Mouse (Mus musculus): ENCODE measurements around the gene Slc34a2. TPM values are rescaled to one million over a fixed set of nuclear protein-coding genes. Genes with fewer than 3 reads are reported as not detected.

Slc34a2 gene
- total RNA-seq (2021), result not detected

DNA sequence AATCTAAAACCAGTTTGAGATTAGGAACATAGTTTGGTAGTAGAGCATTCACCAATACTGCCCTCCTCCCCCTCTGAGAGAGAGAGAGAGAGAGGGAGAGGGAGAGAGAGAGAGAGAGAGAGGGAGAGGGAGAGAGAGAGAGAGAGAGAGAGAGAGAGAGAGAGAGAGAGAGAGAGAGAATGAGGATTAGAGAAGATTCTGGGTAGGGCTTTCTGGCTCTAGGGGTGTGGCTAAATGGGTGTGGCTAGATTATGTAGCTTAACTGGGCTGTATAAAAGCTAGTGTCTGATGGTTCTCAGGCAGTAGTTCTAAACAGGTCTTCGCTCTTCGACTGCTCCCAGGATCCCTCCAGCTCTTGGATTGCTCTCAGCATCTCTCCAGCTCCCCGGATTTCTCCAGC, at the start of gene Slc34a2:
Gene Slc34a2, plus strand, starts transcription at position 301 of the 400 bp plus-strand sequence.
- no peak for DNase-seq
- intact Hi-C loops (cut with DNase I), result no loop called here

DNA sequence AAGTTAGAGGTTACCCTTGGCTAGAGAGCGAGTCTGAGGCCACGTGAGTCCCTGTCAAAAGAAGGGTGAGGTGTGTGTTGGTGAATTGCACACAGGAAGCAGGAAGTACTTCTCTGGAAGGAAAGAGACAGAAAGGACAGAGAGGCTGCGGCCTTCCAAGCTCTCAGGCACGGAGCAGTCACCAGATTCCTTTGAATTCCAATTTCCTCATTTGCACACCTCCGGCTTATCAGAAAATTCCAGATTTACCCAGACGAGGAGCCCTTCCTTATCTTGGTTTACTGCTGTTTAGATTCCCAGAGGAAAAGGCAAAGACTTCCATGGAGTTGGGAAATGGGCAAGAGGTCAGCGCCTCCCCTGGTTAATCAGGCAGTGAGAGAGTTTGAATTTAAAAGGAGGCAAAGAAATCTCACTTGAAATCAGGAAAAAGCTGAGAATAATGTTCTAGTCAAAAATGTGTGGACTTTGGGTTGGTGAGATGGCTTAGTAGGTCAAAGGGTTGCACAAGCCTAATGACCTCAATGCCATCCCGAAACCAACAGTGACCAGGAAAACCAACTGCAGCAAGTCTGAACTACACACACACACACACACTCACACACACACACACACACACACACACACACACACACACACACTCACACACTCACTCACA, 47.1 kb upstream of the Slc34a2 start:
- no peak for DNase-seq
- intact Hi-C loops (cut with DNase I), result no loop called here

DNA sequence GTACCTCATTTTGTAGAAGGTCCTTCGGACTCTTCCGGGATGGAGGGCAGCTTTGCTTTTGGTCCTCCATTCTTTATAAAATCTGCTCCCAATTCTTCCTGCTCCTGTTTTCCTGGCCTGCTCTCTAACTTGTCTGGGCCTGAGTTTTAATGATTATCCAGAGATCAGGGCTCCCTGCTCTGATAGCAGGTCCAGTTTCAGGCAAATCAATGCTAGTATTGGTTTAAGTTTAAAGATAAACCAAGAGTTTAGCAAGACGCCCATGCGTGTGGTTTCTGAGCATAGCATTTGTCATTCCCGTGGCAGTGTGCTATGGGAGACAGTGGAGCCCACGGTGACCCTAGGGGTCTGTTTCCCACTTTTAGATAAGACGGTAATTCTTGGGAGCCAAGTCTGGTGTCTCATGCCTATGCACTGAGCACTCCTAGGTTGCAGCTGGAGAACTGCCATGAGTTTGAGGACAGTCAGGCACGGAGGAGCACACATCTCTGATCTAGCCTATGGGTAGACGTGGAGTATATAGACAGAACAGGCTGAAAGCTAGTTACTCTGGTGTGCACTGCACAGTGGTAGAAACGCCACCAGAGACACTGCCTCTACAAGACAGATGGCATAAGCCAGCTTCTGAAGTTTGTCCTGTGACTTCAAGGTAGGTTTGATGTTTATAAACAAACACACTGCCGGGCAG, 45.5 kb upstream of the Slc34a2 start:
- DNase-seq, result no peak
- intact Hi-C loops (cut with DNase I), result no loop called here

DNA sequence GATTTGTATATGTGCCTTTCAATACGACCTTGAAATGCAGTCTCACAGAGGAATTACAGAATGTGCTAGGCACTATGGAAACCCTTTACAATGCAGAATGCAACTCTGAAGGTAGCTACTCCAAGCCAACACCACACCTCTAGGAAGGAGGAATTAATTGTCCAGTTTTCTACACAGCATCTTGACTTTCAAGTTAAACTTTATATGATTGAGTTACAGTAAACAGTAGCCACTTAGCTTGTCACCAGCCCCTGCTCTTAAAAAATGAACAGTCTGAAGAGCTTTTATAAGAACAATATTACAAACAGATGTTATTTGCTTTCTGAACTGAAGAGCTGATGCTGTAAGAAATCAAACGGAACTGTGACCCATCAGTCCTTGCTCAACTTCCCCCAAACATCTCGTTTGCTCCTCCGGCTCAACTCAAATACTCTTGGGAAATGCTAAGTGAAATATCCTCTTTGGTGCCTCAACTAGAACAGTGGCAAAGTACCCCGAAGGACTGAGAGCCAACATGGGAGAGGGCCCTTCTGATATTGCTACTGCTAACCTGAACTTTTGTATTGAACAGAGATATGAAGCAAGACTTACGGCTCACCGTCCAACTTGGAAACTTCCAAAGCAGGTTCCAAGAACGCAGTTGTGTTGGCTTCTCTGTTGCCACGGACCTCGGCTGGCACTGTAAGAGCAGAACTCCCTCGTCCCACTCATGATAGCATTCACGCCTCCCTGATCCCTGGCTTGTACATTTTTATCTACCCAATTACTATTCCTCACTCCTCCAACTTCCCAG, 44.2 kb upstream of the Slc34a2 start:
- intact Hi-C loops (cut with DNase I), result no loop called here

DNA sequence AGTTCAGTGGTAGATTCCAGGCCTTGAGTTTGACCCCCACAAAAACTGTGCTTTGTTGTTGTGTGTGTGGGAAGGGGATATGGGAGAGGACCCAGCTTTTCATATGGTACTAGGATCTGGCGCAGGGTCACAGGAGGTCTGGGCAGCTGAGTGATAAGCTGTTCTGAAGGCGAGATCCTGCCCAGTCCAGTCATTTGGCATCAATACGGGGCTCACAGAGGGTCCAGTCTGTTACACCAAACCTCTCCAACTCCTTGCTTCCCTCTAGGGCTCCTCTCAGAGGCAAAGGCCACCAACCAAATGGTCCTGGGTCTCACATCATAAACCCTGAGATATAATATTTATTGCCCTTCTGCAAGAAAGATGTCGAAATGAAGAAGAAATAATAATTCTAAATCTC, 42.4 kb upstream of the Slc34a2 start:
- intact Hi-C loops (cut with DNase I), result no loop called here
- DNase-seq, result peak in 1 of 2 experiments; percentile 10

More for the DNA sequence above, 44.2 kb upstream of the Slc34a2 start:
- no peak for DNase-seq

DNA sequence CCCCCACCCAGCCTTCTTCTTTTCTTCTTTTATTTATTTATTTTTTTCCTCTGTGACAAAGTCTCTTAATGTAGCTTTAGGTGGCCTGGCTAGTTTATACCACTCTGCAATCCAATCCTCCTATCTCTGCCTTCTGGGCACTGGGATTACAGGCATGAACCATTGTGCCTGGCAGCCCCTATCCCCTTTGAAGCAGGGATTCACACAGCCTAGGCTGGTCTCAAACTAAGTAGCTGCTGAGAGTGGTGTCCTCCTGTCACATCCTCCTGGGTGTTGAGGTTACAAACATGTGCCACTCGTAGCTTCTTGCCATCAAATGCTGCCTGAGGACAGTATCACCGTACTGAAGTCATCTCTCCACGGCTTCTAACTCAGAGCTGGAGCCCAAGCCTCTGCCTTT, 41.7 kb upstream of the Slc34a2 start:
- intact Hi-C loops (cut with DNase I), result no loop called here
- no peak for DNase-seq

DNA sequence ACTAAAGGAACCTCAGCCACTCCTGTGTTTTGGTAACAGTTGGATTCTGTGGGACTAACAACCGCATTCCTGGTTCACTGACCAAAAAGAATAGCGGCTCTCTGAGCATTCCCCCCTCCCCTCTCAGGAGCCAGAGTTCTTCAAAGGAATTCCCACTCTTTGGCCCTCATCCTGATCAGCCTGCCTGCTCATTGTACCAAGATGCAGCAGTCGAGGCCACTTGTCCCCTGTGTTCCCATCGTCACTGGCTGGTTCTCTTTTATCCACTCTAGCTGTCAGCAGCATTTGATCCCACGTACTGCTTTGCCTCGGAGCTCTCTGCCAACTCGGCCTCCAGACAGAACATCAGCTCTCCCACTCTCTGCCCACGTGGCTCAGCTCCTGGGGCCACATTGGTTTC, 41.3 kb upstream of the Slc34a2 start:
- intact Hi-C loops (cut with DNase I), result no loop called here
- peak in 1 of 2 experiments; percentile 6 for DNase-seq

DNA sequence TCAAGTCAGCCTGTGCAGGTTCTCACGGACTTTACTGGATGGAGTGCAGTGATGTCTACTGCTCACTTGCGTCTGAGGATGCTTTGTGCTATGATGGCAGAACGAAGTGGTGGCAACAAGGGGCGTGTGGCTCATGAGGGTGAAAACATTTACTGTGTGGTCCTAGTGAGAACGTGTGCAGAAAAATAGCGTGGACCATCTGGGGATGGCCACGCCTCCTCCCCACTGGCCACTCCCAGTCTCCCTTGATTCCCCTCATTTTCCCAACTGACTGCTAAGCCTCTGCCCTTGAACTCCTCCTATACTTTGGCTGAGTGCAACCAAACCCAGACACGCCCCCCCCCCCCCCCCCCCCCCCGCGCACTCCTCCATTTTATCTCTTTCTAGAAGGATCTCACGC, 40.8 kb upstream of the Slc34a2 start:
- intact Hi-C loops (cut with DNase I), result no loop called here
- DNase-seq, result no peak

DNA sequence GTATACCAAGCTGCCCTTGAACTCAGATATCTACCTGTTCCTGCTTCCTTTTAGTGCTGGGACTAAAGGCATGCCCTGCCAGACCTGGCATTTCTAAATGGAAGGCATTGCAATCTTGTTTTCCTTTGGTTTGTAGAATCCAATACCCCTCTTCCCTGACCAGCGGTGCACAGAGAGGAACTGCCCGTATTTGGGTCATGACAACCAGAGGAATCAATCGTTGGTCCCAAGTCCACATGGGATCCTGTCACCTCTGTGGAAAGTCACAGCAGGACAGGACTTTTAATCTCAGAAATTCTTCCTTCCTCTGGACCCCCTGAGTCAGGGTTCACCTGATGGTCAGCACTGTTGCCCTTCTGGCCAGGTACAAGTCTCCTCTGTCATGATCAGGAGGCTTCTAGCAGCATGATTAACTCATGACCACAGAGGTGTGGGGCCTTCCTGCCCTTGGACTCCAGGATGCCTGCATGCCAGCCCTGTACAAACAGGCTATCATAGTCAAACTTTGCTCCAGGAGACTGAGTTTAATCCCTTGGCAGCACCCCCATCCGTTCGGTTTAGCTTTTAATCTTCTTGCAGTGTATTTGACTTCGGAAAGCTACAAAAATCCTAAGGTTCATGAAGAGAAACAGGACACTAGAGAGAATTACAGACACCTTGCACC, 39.7 kb upstream of the Slc34a2 start:
- intact Hi-C loops (cut with DNase I), result no loop called here
- DNase-seq, result no peak

DNA sequence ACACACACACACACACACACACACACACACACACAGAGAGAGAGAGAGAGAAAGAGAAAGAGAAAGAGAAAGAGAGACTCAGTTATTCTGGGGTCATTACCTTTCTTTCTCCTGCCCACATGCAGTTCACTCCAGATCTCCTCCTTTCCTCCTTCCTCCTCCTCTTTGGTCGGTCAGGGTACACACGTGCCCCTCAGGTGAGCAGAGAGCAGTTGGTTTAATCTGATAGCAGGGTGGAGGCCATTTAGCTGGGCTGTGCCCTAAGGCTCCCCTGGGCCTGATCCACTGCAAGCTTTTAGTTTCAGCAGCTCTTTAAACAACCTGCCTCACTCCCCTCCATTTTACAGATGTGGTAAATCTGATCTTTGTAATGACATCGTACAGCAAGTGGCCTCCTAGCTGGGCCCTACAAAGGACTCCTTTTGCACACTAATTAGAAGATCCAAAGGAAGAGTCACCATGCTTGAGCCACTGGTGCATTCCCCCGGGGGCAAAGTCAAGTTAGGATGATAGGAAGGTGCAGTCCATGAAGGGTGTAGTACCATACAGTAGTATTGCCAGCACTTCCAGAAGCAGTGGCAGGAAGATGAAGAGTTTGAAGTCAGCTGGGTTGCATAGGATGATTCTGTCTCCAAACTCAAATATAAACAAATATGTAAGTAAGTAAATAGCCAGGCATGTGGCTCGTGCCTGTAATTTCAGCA, 37.6 kb upstream of the Slc34a2 start:
- intact Hi-C loops (cut with DNase I), result no loop called here
- no peak for DNase-seq

DNA sequence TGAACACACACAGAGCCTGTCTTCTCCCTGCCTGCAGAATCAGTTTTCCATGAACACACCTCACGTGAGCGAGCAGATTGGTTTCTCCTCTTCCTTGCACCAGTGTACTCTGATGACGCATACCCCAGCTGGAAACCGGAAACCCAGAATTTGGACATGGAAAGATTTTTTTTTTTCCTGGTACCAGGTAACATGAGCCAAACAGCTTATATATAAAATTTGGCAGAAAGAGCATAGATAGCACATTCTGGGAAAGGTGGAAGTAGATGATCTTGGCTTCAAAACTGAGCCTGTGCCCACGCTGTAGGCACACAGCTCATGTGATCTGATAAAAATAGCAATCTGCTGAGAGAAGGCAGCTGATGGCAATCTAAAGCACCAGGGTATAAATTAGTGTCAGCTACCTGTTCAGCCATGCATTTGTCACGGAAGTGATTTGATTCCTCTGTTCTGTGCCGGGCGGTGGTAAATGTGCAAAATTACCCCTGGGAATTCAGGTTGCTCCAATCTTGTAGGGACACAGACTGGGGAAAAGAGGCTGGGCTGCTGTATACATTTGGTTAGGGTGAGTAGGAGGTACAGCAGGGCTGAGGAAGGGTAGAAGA, 35.2 kb upstream of the Slc34a2 start:
- DNase-seq, result no peak
- intact Hi-C loops (cut with DNase I), result no loop called here

DNA sequence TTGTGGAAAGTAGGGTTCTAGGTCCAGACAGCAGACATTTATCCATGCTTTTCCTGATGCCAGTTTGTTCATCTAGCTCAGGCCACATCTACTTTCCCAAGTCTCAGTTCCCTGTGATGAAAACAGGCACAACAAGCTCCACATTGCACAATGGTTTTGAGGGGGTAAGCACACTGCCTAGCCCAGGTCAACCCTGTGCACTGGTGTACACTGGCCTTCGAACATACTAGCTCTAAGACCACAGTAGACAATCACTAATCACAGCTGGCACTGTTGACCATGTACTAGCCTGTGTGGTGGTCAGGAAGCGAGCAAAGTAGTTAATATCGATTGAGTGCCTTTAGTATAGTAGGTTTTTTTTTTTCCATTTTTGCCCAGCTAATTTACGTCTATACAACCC, 34.4 kb upstream of the Slc34a2 start:
- no peak for DNase-seq
- intact Hi-C loops (cut with DNase I), result no loop called here

DNA sequence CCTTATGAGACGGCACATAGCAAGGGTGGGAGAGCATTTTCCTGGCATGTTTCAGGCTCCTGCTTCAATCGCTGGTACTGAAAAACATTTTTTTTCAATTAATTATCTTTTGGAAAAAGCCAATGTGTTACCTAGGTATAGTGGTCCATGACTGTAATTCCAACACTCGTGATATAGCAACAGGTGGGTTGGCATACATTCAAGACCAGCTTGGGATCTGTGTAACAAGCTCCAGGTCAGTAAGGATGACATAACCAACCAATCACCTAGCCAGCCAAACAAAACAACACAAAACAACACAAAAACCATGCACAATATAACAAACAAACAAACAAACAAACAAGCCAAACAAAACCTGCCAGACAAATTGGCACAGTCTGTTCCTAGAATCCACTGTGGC, 33.9 kb upstream of the Slc34a2 start:
- no peak for DNase-seq
- intact Hi-C loops (cut with DNase I), result no loop called here

DNA sequence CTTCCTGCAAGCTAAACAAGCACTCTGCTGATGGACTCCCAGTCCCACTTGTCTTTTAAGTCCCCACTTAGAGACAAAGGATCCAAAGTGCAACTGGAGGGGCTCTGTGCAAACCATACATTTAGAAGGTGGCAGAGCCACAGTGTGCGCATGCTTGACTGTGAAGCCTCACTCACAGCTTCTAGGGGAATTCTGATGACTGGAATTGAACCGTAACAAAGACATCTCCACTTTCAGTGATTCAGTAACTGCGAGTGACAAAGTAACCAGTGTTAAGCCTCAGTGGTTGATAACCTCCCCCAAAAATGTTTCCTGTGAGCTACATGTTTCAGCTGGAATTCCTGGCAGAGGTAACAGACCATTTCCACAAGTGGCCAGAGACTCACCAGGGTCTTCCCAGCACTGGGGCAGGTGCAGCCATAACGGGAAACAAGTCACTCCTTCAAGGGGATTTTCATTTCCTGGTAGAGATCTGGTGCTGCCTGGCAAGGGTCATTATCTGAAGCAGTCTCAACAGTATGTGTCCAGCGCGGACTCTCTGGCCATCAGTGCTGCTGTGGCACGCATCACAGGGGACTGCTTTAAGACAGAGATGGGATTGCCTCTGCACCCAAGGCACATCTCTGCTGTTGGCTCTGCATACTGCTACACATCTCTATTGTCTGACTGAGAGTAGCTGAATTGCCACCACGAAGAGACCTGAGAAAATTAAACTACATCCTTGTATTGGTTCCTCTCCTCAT, 28.7 kb upstream of the Slc34a2 start:
- no peak for DNase-seq
- intact Hi-C loops (cut with DNase I), result no loop called here

DNA sequence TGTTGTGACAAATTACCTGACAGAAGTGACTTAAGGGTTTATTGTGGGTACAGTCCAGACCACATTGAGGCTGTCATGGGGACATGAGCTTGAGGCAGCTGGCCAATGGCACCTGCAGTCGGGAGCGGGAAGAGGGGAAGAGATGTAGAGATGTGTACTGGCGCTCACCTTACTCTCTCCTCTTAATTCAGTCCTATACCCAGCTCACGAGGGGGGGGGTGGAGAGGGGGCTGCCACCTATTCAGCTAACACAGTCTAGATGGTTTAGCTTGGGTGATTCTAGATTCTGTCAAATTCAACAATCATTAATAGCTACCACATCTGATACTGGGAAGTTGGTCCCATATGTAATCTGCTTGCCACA, 28.1 kb upstream of the Slc34a2 start:
- no peak for DNase-seq
- intact Hi-C loops (cut with DNase I), result no loop called here

DNA sequence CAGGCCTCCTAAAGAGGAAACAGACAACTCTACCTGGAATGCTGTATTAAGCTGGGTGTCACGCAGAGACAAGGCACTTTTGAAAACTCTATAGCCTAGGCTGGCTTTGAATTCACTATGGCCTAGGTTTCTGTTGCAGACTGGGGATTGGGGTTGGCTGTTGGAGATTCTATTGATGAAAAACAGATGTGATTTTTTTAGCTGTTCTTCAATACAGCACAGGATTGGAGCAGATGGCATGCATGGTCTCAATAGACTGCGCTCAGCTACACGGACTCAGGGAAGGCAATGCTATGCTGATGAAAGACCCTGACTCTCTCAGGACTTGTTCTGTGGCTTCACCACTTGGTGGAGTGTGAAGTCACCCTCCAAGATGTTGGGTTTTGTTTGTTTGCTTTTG, 26.6 kb upstream of the Slc34a2 start:
- intact Hi-C loops (cut with DNase I), result no loop called here
- no peak for DNase-seq

DNA sequence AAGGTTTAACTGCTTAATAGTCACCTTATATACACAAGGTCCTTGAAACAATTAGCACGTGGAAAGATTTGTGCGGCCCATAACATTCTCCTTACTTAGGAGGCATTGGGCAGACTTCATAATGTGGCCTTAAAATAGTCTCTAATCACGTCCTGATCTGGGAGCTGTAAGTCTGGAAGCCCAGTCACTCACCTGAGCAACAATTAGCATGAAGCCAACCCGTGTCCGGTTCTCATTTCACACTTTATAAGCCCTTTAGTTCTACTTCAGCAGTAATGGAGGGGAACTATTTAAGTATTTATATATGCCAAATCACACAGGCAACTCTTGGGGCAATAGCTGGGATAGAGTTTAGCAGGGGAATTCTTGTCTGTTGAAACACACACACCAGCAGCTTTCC, 21.3 kb upstream of the Slc34a2 start:
- intact Hi-C loops (cut with DNase I), result no loop called here
- no peak for DNase-seq

DNA sequence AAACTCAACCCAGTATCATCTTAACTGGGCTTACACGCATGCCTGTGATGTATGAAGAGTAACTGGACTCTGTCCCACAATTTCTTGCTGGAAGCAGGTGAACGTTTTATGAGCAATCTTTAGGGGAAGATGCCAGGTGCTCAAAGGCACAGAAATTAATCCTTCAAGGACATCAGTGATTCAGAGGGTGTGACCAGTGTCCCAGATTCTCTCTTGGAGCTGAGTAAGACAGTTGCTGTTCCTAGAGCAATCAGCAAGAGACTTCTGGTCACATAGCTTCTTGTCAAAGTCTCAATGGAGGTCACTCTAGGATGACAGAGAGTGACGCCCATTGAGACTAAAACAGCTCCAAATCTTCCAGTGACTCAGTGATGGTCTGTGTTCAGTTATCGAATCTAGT, 19.6 kb upstream of the Slc34a2 start:
- intact Hi-C loops (cut with DNase I), result no loop called here
- DNase-seq, result no peak

DNA sequence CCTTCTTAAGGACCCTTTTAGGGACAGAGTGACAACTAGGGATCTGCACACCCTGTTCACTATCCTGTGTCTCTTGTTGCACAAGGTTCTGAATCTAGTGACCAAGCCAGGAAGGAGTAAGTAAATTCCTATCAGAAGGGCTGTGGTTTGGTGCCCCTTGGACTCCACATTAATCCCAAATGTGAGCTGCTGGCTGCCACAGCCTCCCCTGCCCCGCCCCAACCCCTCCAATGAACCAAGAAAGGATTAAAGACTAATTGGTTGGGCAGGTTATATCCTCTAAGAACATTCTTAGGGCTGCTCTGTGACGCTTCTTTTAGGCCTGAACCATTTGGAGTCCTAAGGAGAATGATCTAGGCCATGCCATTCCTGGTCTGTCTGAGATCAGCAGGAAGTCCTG, 14.4 kb upstream of the Slc34a2 start:
- no peak for DNase-seq
- intact Hi-C loops (cut with DNase I), result no loop called here

DNA sequence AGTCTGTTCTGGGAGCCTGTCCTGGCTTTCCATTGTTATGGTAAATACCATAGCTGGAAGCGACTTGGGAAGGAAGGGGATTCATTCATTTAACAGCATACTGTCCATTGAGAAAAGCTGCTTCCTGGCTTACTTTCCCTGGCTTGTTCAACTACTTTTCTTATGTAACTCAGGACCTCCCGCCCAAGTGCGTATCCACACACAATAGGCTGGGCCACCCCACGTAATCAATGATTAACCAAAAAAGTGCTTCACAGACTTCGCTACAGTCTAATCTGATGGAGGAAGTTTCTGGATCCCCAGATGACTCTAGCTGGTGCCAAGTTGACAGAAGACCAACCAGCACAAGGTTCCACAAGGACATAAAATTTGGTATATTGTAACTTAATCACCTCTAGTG, 14.0 kb upstream of the Slc34a2 start:
- intact Hi-C loops (cut with DNase I), result no loop called here
- DNase-seq, result no peak

Data from heart, postnatal 10 days (tissue).